Mouse (Mus musculus) neural tube, embryonic 11.5 days (tissue): Measurements from ENCODE around the gene Rbfox1. TPM values are rescaled to one million over a fixed set of nuclear protein-coding genes. Genes with fewer than 3 reads are reported as not detected.

ENCODE experiments used
- ATAC-seq: fragments of 200-750 bp; cut with Nextera tagmentation; 2 replicates; pipeline ENCODE4 v1.8.0; 2017; ENCODE audit warnings: moderate number of reproducible peaks, mild to moderate bottlenecking, moderate TSS enrichment, moderate library complexity; ENCODE audit not compliant: insufficient read depth, low FRiP score, low TSS enrichment
- DNase-seq: peaks from one replicate; pipeline ENCODE4 v3.0.0-alpha.2; 2015; ENCODE audit warnings: low spot score
- H3K27ac ChIP-seq: fragments of 300-500 bp; sonication (generic); 2 replicates; pipeline ENCODE4 v1.5.1; 2014; ENCODE audit warnings: low read depth, mild to moderate bottlenecking, low read length
- H3K27me3 ChIP-seq: fragments of 300-500 bp; sonication (generic); 2 replicates; pipeline ENCODE4 v1.6.1; 2014; ENCODE audit warnings: mild to moderate bottlenecking, low read length, mixed read lengths; ENCODE audit not compliant: control insufficient read depth, insufficient read depth
- H3K36me3 ChIP-seq: fragments of 300-500 bp; sonication (generic); 2 replicates; pipeline ENCODE4 v1.6.1; 2014; ENCODE audit warnings: mild to moderate bottlenecking, low read length, moderate library complexity, mixed read lengths; ENCODE audit not compliant: control insufficient read depth, insufficient read depth
- H3K4me1 ChIP-seq: fragments of 300-500 bp; sonication (generic); 2 replicates; pipeline ENCODE4 v1.6.1; 2014; ENCODE audit warnings: low read length, mixed read lengths; ENCODE audit not compliant: control insufficient read depth, insufficient read depth
- H3K4me2 ChIP-seq: fragments of 300-500 bp; sonication (generic); 2 replicates; pipeline ENCODE4 v1.6.1; 2014; ENCODE audit warnings: low read depth, mild to moderate bottlenecking, moderate library complexity
- H3K4me3 ChIP-seq: fragments of 300-500 bp; sonication (generic); 2 replicates; pipeline ENCODE4 v1.5.1; 2014; ENCODE audit warnings: low read depth, low read length
- H3K9ac ChIP-seq: fragments of 300-500 bp; sonication (generic); 2 replicates; pipeline ENCODE4 v1.6.1; 2014; ENCODE audit warnings: mild to moderate bottlenecking, low read length
- H3K9me3 ChIP-seq: fragments of 300-500 bp; sonication (generic); 2 replicates; pipeline ENCODE4 v1.6.1; 2016; ENCODE audit warnings: low read length; ENCODE audit not compliant: control insufficient read depth
- WGBS: fragments of 180-500 bp; shearing (Covaris S2); extraction: QIAGEN DNeasy Blood & Tissue Kit; methylation state at CpG from one replicate; pipeline ENCODE4 v1.1.7; 2014; 5-methylcytosine and 5-hydroxymethylcytosine counted together
- polyA plus RNA-seq: library from polyadenylated mRNA; unstranded; fragments of >200 nt; fragmentation: Nextera tagmentation; extraction: Ambion mirVana; gene quantifications from 2 replicates; pipeline ENCODE4 v1.2.1, GENCODE M21; 2014

Rbfox1 gene
- polyA plus RNA-seq, 1 experiment from 2014 or later = 32.9 TPM

DNA sequence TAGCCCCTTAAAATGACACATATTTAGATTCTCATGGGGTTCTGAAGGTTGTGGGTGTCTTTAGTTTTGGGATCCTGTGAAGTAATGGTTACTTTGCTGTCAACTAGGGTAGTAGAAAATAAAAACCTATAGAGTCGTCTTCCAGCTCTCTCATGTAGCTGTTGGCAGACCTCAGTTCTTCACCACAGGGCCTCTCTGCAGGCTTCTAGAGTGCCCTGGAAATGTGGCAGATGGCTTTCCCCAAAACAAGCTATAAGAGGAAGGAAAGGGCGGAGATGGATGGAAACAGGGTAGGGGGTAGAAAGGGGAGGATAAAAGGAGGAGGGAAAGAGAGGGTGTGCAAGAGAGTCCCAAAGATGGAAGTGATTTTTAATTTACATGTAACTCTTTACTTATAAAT, 539.6 kb downstream of the Rbfox1 start:
- no peaks in the 10 kb centered on the region for H3K27me3 ChIP-seq
- H3K4me1 ChIP-seq = no peaks in the 10 kb centered on the region
- H3K36me3 ChIP-seq = no peaks in the 10 kb centered on the region
- no peak for DNase-seq
- H3K27ac ChIP-seq = no peak overlapping the region
- no peak overlapping the region for H3K9ac ChIP-seq
- H3K9me3 ChIP-seq = no peaks in the 10 kb centered on the region; the same call in 1 of the 2 replicates
- no peak overlapping the region for H3K4me3 ChIP-seq
- no peak overlapping the region for H3K4me2 ChIP-seq
- no peak for ATAC-seq
- 80% methylated on average over 2 of the region's 2 CpGs for WGBS

DNA sequence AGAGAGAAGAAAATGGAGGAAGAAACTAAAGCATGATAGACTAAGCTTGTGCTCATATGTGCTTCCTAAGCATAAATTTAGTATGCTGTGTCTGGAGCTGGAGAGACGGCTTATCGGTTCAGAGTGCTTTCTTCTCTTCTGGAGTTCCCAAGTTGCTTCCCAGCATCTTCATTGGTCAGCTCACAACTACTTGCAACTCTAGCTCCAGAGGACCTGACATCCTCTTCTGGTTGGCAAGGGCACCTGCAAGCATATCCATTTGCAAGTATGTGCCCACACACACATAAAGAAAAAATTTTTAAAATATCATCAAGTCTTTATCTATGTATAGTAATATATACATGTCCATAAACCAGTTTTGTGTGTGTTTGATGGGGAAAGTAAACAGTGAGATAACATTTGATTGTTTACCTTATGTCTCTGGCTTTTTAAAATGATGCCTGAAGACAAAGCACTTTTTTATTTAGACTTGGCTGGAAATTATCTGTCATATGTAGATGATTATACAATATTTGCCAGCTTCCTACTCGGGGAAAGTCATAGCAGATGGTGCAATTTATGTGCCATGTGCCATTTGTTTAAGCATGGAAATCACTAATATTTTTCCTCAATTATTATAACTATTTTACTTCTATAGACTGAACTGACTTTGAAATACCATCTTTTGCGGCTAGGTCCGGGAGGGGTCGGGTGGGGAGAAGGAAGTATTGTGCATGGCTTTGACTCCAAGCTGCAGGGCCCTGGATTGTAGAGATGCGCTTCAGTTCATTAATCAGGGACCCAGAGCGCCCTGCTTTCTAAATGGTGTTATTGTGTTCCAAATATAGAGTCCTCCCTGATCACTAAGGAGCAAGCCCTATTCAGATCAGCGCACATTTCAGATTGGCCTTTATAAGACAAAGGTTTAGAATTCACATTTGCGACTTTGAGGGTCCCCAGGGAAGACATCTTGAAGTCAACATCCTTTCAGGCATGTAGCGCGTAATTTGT, 542.4 kb downstream of the Rbfox1 start:
- DNase-seq (no peak), ATAC-seq (no peak)
- Histone ChIP-seq H3K27ac (no peak overlapping the region), H3K9ac (no peak overlapping the region), H3K9me3 (no peaks in the 10 kb centered on the region), H3K4me1 (no peaks in the 10 kb centered on the region), H3K36me3 (no peaks in the 10 kb centered on the region), H3K4me3 (no peak overlapping the region), H3K4me2 (no peak overlapping the region), H3K27me3 (no peaks in the 10 kb centered on the region)
- 82% methylated on average over 12 of the region's 12 CpGs for WGBS

GRCm38 (mm10) chr16:6430981-6431380, 545.8 kb downstream of the Rbfox1 start:
- DNase-seq (no peak), ATAC-seq (no peak)
- H3K27ac ChIP-seq = no peak overlapping the region
- 81% methylated on average over 2 of the region's 2 CpGs for WGBS
- no peaks in the 10 kb centered on the region for H3K4me1 ChIP-seq
- no peaks in the 10 kb centered on the region for H3K9me3 ChIP-seq
- no peak overlapping the region for H3K9ac ChIP-seq
- no peaks in the 10 kb centered on the region for H3K36me3 ChIP-seq
- no peak overlapping the region for H3K4me2 ChIP-seq
- H3K4me3 ChIP-seq = no peak overlapping the region
- no peaks in the 10 kb centered on the region for H3K27me3 ChIP-seq

DNA sequence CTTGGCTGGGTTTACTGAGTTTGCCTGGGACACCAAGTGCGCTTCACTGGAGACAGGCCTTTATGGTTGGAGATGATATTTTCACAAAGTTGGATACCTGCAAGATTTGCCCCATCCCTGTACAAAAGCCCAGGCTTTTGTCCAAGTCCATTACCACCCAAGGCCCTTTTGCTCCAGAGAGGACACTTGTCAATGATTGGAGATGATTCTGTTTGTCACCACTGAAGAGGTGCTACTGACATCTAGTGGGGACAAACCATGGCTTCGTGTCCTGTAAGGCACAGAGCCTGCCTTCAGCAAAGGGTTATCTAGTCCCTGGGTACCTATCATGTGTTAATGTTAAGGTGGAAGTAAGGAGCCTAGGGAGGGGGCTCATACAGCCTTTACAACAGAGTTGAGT, 551.3 kb downstream of the Rbfox1 start:
- ATAC-seq (no peak), DNase-seq (peak; percentile 12)
- H3K9ac ChIP-seq = no peak overlapping the region
- H3K4me2 ChIP-seq = no peak overlapping the region
- no peaks in the 10 kb centered on the region for H3K36me3 ChIP-seq
- H3K27ac ChIP-seq = no peak overlapping the region
- H3K9me3 ChIP-seq = no peaks in the 10 kb centered on the region
- WGBS = 69% methylated on average over 2 of the region's 2 CpGs
- no peaks in the 10 kb centered on the region for H3K4me1 ChIP-seq
- H3K27me3 ChIP-seq = no peaks in the 10 kb centered on the region
- H3K4me3 ChIP-seq = no peak overlapping the region

- no peaks in the 10 kb centered on the region for H3K36me3 ChIP-seq
- H3K4me3 ChIP-seq = no peak overlapping the region
- H3K9ac ChIP-seq = no peak overlapping the region
- ATAC-seq = no peak
- H3K9me3 ChIP-seq = no peaks in the 10 kb centered on the region
- 46% methylated on average over 5 of the region's 5 CpGs for WGBS
- no peaks in the 10 kb centered on the region for H3K4me1 ChIP-seq
- DNase-seq = no peak
- no peak overlapping the region for H3K27ac ChIP-seq
- no peak overlapping the region for H3K4me2 ChIP-seq
- no peaks in the 10 kb centered on the region for H3K27me3 ChIP-seq
These were observed 563.1 kb downstream of the Rbfox1 start for GRCm38 (mm10) chr16:6448250-6448649.

DNA sequence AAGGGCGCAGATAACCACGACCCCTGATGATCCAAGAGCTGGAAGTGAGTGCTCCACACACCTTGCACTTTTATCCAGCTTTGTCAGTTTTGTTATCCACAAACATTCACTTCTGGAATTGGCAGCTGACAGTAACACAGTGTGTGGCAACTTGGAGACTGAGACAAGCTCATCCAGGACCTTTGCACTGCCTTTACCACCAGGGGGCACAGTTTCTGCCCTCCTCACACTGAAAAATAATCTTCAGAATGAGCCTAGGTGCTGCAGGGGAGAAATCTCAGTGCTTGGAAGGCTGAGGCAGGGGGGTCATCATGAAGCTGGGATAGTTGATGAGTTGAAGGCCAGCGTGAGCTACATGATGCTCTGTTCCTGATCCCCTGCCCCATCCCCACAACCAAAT, 570.2 kb downstream of the Rbfox1 start:
- no peak overlapping the region for H3K27ac ChIP-seq
- no peaks in the 10 kb centered on the region for H3K4me1 ChIP-seq
- no peaks in the 10 kb centered on the region for H3K36me3 ChIP-seq
- no peak for ATAC-seq
- 70% methylated on average over 3 of the region's 3 CpGs for WGBS
- H3K9me3 ChIP-seq = no peaks in the 10 kb centered on the region
- H3K9ac ChIP-seq = no peak overlapping the region
- no peaks in the 10 kb centered on the region for H3K27me3 ChIP-seq
- no peak for DNase-seq
- no peak overlapping the region for H3K4me2 ChIP-seq
- no peak overlapping the region for H3K4me3 ChIP-seq

- WGBS = 69% methylated on average over 1 of the region's 1 CpGs
- no peak for ATAC-seq
- H3K27ac ChIP-seq = no peak overlapping the region
These were observed 594.0 kb downstream of the Rbfox1 start for GRCm38 (mm10) chr16:6479094-6479590.

DNA sequence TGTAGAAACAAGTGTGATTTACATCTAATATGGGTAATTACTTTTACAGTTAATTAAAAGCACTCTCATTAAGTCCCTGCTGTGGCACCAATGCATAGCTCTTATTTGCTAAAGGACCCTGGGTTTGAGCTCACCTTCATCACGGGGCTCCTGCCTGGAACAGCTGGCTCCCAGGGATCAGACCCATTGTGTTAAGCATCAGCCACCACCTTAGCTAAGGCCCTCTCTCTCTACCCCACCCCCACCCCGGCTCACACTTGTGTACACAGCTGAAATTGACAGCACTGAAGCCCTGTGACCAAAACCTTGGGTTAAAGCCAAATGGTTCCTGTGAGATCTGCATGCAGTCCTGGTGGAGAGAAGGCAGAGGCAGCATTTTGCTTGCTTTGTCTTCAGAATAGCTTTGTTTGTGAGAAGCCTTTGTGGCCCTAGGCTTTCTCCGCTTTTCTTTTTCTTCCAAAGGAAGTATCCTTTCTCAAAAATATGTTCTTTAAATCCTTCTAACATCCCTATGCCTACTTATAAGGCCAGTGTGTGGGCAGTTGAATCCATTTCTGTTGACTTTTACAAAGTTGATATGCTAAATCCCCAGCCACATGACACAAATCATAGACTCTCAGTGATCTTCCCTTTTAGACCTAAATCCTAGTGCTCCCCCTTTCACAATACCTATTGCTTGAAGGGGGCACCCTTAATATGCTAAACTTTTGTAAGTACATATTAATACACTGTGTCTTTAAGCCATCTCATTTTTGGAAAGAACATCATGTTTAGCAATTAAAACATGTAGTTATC, 594.7 kb downstream of the Rbfox1 start:
- ATAC-seq (no peak), DNase-seq (no peak)
- H3K27ac ChIP-seq = no peak overlapping the region
- no peak overlapping the region for H3K9ac ChIP-seq
- no peak overlapping the region for H3K4me2 ChIP-seq
- H3K4me3 ChIP-seq = no peak overlapping the region
- no peaks in the 10 kb centered on the region for H3K36me3 ChIP-seq
- no peaks in the 10 kb centered on the region for H3K9me3 ChIP-seq
- no peaks in the 10 kb centered on the region for H3K4me1 ChIP-seq
- H3K27me3 ChIP-seq = no peaks in the 10 kb centered on the region
- 28% methylated on average over 3 of the region's 3 CpGs for WGBS

More at GRCm38 (mm10) chr16:6479094-6479590, 594.0 kb downstream of the Rbfox1 start:
- Histone ChIP-seq H3K27me3 (no peaks in the 10 kb centered on the region), H3K9ac (no peak overlapping the region), H3K4me1 (no peaks in the 10 kb centered on the region), H3K4me2 (no peak overlapping the region), H3K9me3 (no peaks in the 10 kb centered on the region), H3K36me3 (no peaks in the 10 kb centered on the region), H3K4me3 (no peak overlapping the region)
- DNase-seq = no peak
